Mouse (Mus musculus): ENCODE results near the gene Hcls1.

Gene Hcls1

GRCm38 (mm10) chr16:36930231-36931136 is 4.3 kb upstream of the Hcls1 start:
- DNase-seq (ENCODE audit: low read depth): no peak

- no peak for DNase-seq (ENCODE audit: low read depth)
Measured at GRCm38 (mm10) chr16:36931381-36931780, 3.4 kb upstream of the Hcls1 start.

GRCm38 (mm10) chr16:36931976-36932375 is 2.8 kb upstream of the Hcls1 start:
- DNase-seq (ENCODE audit: low read depth): peak; percentile 63

GRCm38 (mm10) chr16:36932546-36932945 is 2.2 kb upstream of the Hcls1 start:
- no peak for DNase-seq (ENCODE audit: low read depth)

- DNase-seq (ENCODE audit: low read depth): peak; percentile 53
Measured at GRCm38 (mm10) chr16:36934131-36934840, 497 bp upstream of the Hcls1 start.

GRCm38 (mm10) chr16:36935814-36936213 is 1.0 kb downstream of the Hcls1 start:
- no peak for DNase-seq (ENCODE audit: low read depth)

- DNase-seq (ENCODE audit: low read depth): peak; percentile 56
Measured at GRCm38 (mm10) chr16:36941137-36941727, 6.4 kb downstream of the Hcls1 start.

GRCm38 (mm10) chr16:36941895-36942294 is 7.1 kb downstream of the Hcls1 start:
- DNase-seq (ENCODE audit: low read depth): no peak

- DNase-seq (ENCODE audit: low read depth): no peak
Measured at GRCm38 (mm10) chr16:36943591-36943990, 8.8 kb downstream of the Hcls1 start.

GRCm38 (mm10) chr16:36944895-36945424 is 10.2 kb downstream of the Hcls1 start:
- no peak for DNase-seq (ENCODE audit: low read depth)

- DNase-seq (ENCODE audit: low read depth): no peak
Measured at GRCm38 (mm10) chr16:36946459-36947159, 11.8 kb downstream of the Hcls1 start.

GRCm38 (mm10) chr16:36947646-36948197 is 12.9 kb downstream of the Hcls1 start:
- DNase-seq (ENCODE audit: low read depth): no peak

GRCm38 (mm10) chr16:36949614-36950336 is 15.0 kb downstream of the Hcls1 start:
- DNase-seq (ENCODE audit: low read depth): no peak

GRCm38 (mm10) chr16:36951029-36951428 is 16.2 kb downstream of the Hcls1 start:
- DNase-seq (ENCODE audit: low read depth): no peak

- DNase-seq (ENCODE audit: low read depth): no peak
Measured at GRCm38 (mm10) chr16:36955106-36955505, 20.3 kb downstream of the Hcls1 start.

- no peak for DNase-seq (ENCODE audit: low read depth)
Measured at GRCm38 (mm10) chr16:36963415-36963814, 28.6 kb downstream of the Hcls1 start.

GRCm38 (mm10) chr16:36979127-36979526 is 44.3 kb downstream of the Hcls1 start:
- DNase-seq (ENCODE audit: low read depth): no peak

- DNase-seq (ENCODE audit: low read depth): no peak
Measured at GRCm38 (mm10) chr16:36983796-36984195, 49.0 kb downstream of the Hcls1 start.

- DNase-seq (ENCODE audit: low read depth): peak; percentile 41
Measured at GRCm38 (mm10) chr16:36985636-36986042, 50.9 kb downstream of the Hcls1 start.

- no peak for DNase-seq (ENCODE audit: low read depth)
Measured at GRCm38 (mm10) chr16:36987399-36987798, 52.6 kb downstream of the Hcls1 start.

- DNase-seq (ENCODE audit: low read depth): no peak
Measured at GRCm38 (mm10) chr16:36988066-36988465, 53.3 kb downstream of the Hcls1 start.
